Mouse (Mus musculus) Patski (cell line): ENCODE results near the gene Rxfp4. TPM values are rescaled to one million over a fixed set of nuclear protein-coding genes. Genes with fewer than 3 reads are reported as not detected.

ENCODE experiments used
- ATAC-seq: fragments of 100-300 bp; one replicate; pipeline ENCODE4 v1.8.0; 2021
- CTCF ChIA-PET: fragments of 350-600 bp; sonication (Branson Sonifier 250); formaldehyde crosslinking; loops from one replicate; lab custom pipeline; 2022; ENCODE audit warnings: inconsistent platforms; lab: Charles Lee
- POLR2A ChIA-PET: fragments of 350-600 bp; sonication (Branson Sonifier 250); formaldehyde crosslinking; loops from one replicate; lab custom pipeline; 2022; ENCODE audit warnings: antibody characterized with exemption, inconsistent platforms; lab: Charles Lee
- DNase-seq: peaks from one replicate; pipeline ENCODE4 v3.0.0-alpha.2; 2011; ENCODE audit warnings: low read depth, low spot score
- H3K27me3 ChIP-seq: fragments of 371-371 bp; one replicate; pipeline ENCODE4 v1.5.1; 2021
- CTCF ChIP-seq: fragments of 100-300 bp; IDR thresholded peaks from one replicate; pipeline ENCODE4 v1.5.1; 2021
- in situ Hi-C: fragments of 300-500 bp; cut with MboI; formaldehyde crosslinking; loops from 3 replicates; pipeline ENCODE4 v1.11.1; 2018; ENCODE audit warnings: low pct_unique_long_range_greater_than_20kb, mixed read lengths
- polyA plus RNA-seq: library from polyadenylated mRNA; unstranded; gene quantifications from one replicate; pipeline ENCODE4 v1.2.3, GENCODE M21; 2021

Rxfp4 gene
- polyA plus RNA-seq, 1 experiment from 2014 or later = not detected

- no peak for TF ChIP-seq CTCF
- ATAC-seq = no peak
- CTCF ChIA-PET = interaction anchor here (1.3 to 6.9 kb wide), 8 partner anchors 8 to 63 kb away, joined by 3 to 48 read pairs (median 10); partner anchors contain the start of gene Arhgef2
- H3K27me3 ChIP-seq = no peaks in the 10 kb centered on the region
- no peak for DNase-seq
- in situ Hi-C loops = no loop called here
- POLR2A ChIA-PET = interaction anchor here (0.5 to 6.0 kb wide), 5 partner anchors 11 to 143 kb away, joined by 3 to 64 read pairs (median 4); no protein-coding TSS in a partner anchor
Observed at GRCm38 (mm10) chr3:88624324-88624723, 28.6 kb downstream of the Rxfp4 start.

DNA sequence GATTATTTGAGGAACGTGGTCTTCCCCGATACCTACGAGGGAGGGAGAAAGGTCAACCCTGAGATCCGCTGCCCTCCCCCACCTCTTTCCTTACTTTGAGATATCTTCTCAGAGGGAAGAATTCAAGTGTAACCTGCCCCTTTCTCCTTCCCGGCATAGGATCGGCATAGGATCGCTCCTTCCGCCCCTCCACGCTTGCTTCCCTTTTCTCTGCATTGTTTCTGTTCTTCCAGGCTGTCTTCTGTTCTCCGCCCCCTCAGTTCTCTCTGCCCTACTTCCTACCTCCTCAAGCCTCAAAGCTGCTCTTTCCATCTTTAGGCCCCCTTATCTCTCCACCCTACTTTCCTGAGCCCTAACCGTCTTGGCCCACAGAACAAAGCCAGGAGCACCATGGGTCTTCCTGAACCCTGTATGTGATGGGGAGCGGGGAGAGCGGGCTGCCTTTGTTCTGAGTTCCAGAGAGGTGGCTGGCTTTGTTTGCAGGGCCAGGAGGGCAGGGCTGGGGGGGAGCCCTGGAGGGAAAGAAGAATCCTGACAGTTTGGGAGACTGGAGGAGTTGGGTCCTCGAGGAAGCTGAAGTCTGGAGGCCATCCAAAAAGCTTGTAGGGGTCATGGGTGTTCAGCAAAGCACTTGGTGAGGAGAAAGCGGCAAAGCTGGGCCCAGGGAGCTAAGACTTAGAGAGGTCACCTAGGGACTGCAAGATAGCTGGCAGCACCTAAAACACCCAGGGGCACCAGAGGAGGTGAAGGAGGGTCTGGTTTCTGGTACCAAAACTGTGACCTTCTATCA is 29.4 kb downstream of the Rxfp4 start:
- H3K27me3 ChIP-seq = no peaks in the 10 kb centered on the region
- POLR2A ChIA-PET = interaction anchor here (0.6 to 6.0 kb wide), 9 partner anchors 12 to 92 kb away, joined by 3 to 64 read pairs (median 4); no protein-coding TSS in a partner anchor
- CTCF ChIA-PET = interaction anchor here (0.8 to 6.9 kb wide), 11 partner anchors 9 to 62 kb away, joined by 3 to 48 read pairs (median 4); partner anchors contain the start of gene Arhgef2
- DNase-seq (no peak), ATAC-seq (no peak)
- TF ChIP-seq CTCF = no peak
- in situ Hi-C loops = no loop called here

GRCm38 (mm10) chr3:88622941-88623345 is 30.0 kb downstream of the Rxfp4 start:
- no peak for DNase-seq
- in situ Hi-C loops = no loop called here
- ChIA-PET POLR2A (interaction anchor here (0.6 to 6.0 kb wide), 11 partner anchors 12 to 387 kb away, joined by 3 to 64 read pairs (median 6); partner anchors contain the start of gene Khdc4), CTCF (interaction anchor here (0.8 to 6.9 kb wide), 11 partner anchors 9 to 31 kb away, joined by 3 to 48 read pairs (median 4); partner anchors contain the start of gene Arhgef2)
- ATAC-seq = no peak
- no peak for TF ChIP-seq CTCF
- no peaks in the 10 kb centered on the region for H3K27me3 ChIP-seq

GRCm38 (mm10) chr3:88622113-88622940 is 30.6 kb downstream of the Rxfp4 start:
- TF ChIP-seq CTCF = no peak
- CTCF ChIA-PET = interaction anchor here (0.7 to 6.9 kb wide), 11 partner anchors 9 to 30 kb away, joined by 3 to 48 read pairs (median 4); no protein-coding TSS in a partner anchor
- POLR2A ChIA-PET = interaction anchor here (0.6 to 6.0 kb wide), 13 partner anchors 9 to 386 kb away, joined by 3 to 64 read pairs (median 10); partner anchors contain the start of gene Khdc4
- ATAC-seq = peak; percentile 4
- no peak for DNase-seq
- H3K27me3 ChIP-seq = no peaks in the 10 kb centered on the region
- in situ Hi-C loops = no loop called here

- in situ Hi-C loops = no loop called here
- no peaks in the 10 kb centered on the region for H3K27me3 ChIP-seq
- TF ChIP-seq CTCF = no peak
- peak; percentile 5 for ATAC-seq
- no peak for DNase-seq
- POLR2A ChIA-PET = interaction anchor here (0.6 to 6.0 kb wide), 10 partner anchors 9 to 128 kb away, joined by 3 to 64 read pairs (median 10); partner anchors contain the start of gene Khdc4
- CTCF ChIA-PET = interaction anchor here (0.7 to 6.9 kb wide), 8 partner anchors 10 to 29 kb away, joined by 3 to 48 read pairs (median 8); no protein-coding TSS in a partner anchor
Observed at GRCm38 (mm10) chr3:88621537-88622112, 31.3 kb downstream of the Rxfp4 start.

- ChIA-PET CTCF (interaction anchor here (1.6 to 6.9 kb wide), 5 partner anchors 11 to 18 kb away, joined by 3 to 48 read pairs (median 9); no protein-coding TSS in a partner anchor), POLR2A (interaction anchor here (1.2 to 6.0 kb wide), 7 partner anchors 10 to 59 kb away, joined by 3 to 64 read pairs (median 19); no protein-coding TSS in a partner anchor)
- no peaks in the 10 kb centered on the region for H3K27me3 ChIP-seq
- DNase-seq (no peak), ATAC-seq (peak; percentile 13)
- no peak for TF ChIP-seq CTCF
- in situ Hi-C loops = no loop called here
Observed at GRCm38 (mm10) chr3:88620992-88621536, 31.9 kb downstream of the Rxfp4 start.

DNA sequence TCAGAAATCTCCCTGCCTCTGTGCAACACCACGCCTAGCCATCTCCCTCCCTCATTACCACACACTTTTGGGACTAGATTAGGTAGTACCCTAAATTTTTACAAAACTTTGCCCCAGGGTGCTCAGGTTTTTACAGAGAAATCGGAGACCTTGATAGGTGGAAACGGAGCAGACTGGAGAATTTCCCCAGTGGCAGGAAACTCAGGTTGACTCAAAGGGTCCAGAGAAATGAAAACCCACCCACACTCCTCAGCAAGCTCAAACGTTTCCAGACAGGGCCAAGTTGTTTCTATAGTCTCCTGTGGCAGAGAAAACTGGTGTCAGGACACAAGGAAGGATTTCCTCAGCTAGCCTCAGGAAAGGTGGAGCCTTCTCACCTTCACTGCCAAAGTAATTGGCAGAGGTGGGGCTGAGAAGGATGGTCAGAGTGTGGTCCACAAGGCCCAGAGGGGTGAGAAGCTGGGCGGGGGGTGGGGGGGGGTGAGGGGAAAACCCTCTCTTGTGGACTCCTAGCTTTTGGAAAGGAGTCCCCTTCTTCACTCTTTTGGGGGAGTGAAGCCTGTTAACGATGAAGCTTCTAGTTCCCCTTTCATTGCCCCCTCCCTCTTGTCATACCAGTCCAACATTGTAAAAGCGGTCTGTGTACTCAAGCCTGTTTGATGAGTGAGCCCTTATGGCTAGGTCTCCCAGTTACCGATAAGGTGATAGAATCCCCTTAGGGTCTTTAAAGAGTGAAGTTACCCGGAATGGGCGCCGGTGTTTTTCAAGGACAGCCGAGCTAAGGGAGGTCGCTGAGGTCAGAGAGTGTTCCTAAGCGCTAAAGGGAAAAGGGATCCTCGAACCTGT is 32.6 kb downstream of the Rxfp4 start:
- ChIA-PET CTCF (interaction anchor here (0.9 to 6.9 kb wide), 3 partner anchors 12 to 15 kb away, joined by 4 to 48 read pairs (median 18); no protein-coding TSS in a partner anchor), POLR2A (interaction anchor here (1.2 to 6.0 kb wide), 7 partner anchors 11 to 58 kb away, joined by 3 to 64 read pairs (median 19); no protein-coding TSS in a partner anchor)
- in situ Hi-C loops = no loop called here
- H3K27me3 ChIP-seq = no peaks in the 10 kb centered on the region
- DNase-seq (no peak), ATAC-seq (peak; percentile 1)
- TF ChIP-seq CTCF = no peak
